Mouse (Mus musculus): ENCODE measurements around the gene Aimp1. TPM values are rescaled to one million over a fixed set of nuclear protein-coding genes. Genes with fewer than 3 reads are reported as not detected.

Gene Aimp1
- polyA plus RNA-seq, 2 experiments: 89.1 to 90.4 TPM

DNA sequence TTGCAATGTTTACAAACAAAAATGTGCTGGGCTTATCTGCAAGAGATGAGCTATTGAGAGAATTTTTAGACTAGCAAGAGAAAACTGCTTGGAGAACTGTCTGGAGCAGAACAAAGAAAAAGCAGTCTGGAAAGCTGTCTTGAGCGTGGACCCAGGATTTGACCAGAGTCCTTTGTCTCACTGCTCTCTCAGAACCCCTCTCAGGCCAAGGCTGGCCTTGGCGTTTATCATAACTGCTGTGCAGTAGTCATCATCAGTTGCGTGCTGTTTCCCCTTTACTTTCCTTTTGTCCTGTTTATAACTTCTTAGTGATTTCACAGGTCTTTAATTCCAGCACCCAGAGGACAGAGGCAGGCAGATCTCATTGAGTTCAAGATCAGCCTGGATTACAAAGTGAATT lies 20.0 kb upstream of the Aimp1 start:
- no peak for ATAC-seq (ENCODE audit: low FRiP score, low read depth)
- TF ChIP-seq POLR2A (IDR thresholded peaks at IDR 0.05; ENCODE audit: borderline replicate concordance, extremely low read depth, insufficient read depth, insufficient read length): no peak
- H3K4me3 ChIP-seq (replicated peaks; ENCODE audit: low read length): no peak overlapping the region

DNA sequence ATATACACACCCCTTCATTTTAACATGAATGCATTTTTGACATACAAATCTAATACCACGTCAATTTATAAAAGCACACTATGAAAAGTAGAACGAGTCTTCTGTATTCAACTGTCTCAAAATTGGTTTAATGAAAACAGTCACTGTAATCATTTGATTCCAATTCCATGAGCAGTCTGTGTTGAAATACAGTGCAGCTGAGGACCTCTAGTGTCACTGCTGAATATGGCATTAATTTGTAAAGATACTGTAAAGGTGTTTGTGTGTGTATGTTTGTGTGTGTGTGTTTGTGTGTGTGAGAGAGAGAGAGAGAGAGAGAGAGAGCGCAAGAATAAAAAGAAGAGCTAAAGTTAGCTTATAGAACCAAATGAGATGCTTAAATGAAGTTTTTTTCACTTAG lies 17.2 kb upstream of the Aimp1 start:
- no peak overlapping the region for H3K27ac ChIP-seq (replicated peaks; ENCODE audit: low read depth, low read length)
- no peak overlapping the region for H3K9ac ChIP-seq (ENCODE audit: low read depth, low read length, severe bottlenecking)
- no peak for TF ChIP-seq POLR2A (IDR thresholded peaks at IDR 0.05; ENCODE audit: borderline replicate concordance, extremely low read depth, insufficient read depth, insufficient read length)
- no peaks in the 10 kb centered on the region for H3K4me1 ChIP-seq (ENCODE audit: control insufficient read depth, insufficient read depth, low read length)
- H3K4me2 ChIP-seq (replicated peaks; ENCODE audit: low read depth, low read length, severe bottlenecking): no peak overlapping the region
- ATAC-seq (ENCODE audit: low FRiP score, low read depth) (no peak; the same call in 1 of the 2 replicates), DNase-seq (ENCODE audit: low spot score) (peak; percentile 46)
- H3K4me3 ChIP-seq (replicated peaks; ENCODE audit: low read length): no peak overlapping the region
- no peaks in the 10 kb centered on the region for H3K9me3 ChIP-seq (ENCODE audit: control insufficient read depth, low read length)
- peaks cover 12% of the 10 kb centered on the region for H3K36me3 ChIP-seq (ENCODE audit: control insufficient read depth, insufficient read depth, low read length)
- 68% methylated on average over 3 of the region's 3 CpGs for WGBS
- H3K27me3 ChIP-seq (ENCODE audit: control insufficient read depth, insufficient read depth, low read length): no peaks in the 10 kb centered on the region

More for the DNA sequence above, 20.0 kb upstream of the Aimp1 start:
- Histone ChIP-seq H3K36me3 (ENCODE audit: control insufficient read depth, insufficient read depth, low read length) (peaks cover 11% of the 10 kb centered on the region), H3K4me2 (replicated peaks; ENCODE audit: low read depth, low read length, severe bottlenecking) (no peak overlapping the region), H3K27me3 (ENCODE audit: control insufficient read depth, insufficient read depth, low read length) (no peaks in the 10 kb centered on the region), H3K27ac (replicated peaks; ENCODE audit: low read depth, low read length) (no peak overlapping the region), H3K9me3 (ENCODE audit: control insufficient read depth, low read length) (no peaks in the 10 kb centered on the region), H3K4me1 (ENCODE audit: control insufficient read depth, insufficient read depth, low read length) (no peaks in the 10 kb centered on the region), H3K9ac (ENCODE audit: low read depth, low read length, severe bottlenecking) (no peak overlapping the region)
- 83% methylated on average over 3 of the region's 3 CpGs for WGBS
- no peak for DNase-seq (ENCODE audit: low spot score)

DNA sequence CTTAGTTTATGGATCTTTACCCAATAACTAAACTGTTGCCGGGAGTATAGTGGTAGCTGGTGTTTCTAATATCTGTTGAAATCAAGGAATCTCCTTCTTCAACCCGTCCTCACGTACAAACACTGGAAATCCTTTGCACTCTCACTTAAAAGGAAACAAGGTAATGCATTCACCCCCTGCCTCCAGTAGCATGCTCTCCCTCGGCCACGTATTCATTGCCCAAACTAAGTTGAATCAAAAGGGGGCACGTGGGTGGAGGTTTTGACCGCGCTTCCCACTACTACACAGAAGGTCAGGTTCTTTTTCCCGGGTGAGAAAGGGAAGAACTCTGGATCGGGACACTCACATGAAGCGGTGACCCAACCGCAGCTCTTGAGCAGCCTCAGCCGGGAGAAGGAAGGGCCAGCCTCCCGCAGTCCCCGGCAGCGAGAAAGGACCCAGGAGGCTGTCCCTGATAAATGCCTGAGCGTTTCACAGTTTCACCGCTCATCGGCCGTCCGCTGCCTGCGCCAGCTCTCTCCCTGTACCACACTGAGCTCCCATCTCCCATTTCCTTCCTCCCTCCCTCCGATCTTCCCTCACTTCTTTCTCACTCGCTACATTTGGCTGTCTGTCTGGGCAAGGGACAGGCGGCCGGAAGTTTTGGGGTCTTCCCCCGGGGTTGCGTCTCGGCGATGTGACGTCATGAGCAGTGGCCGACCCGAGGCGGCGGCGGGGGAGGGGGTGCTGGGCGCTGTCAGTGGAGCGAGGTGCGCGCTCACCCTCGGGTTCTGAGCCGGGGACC lies 531 bp downstream of the Aimp1 start, which contains the start of gene Tbck:
Gene Tbck (plus strand): TSS at position 698 of the 784 bp plus-strand sequence.
- Histone ChIP-seq H3K9me3 (ENCODE audit: control insufficient read depth, low read length) (no peaks in the 10 kb centered on the region), H3K4me2 (replicated peaks; ENCODE audit: low read depth, low read length, severe bottlenecking) (peak within 1 kb of the TSS; percentile 63), H3K9ac (ENCODE audit: low read depth, low read length, severe bottlenecking) (peak within 1 kb of the TSS; percentile 92), H3K36me3 (ENCODE audit: control insufficient read depth, insufficient read depth, low read length) (peaks cover 16% of the 10 kb centered on the region), H3K4me1 (ENCODE audit: control insufficient read depth, insufficient read depth, low read length) (peaks cover 6% of the 10 kb centered on the region; the same call in 1 of the 2 replicates), H3K4me3 (replicated peaks; ENCODE audit: low read length) (peak within 1 kb of the TSS; percentile 77), H3K27ac (replicated peaks; ENCODE audit: low read depth, low read length) (peak within 1 kb of the TSS; percentile 96), H3K27me3 (ENCODE audit: control insufficient read depth, insufficient read depth, low read length) (no peaks in the 10 kb centered on the region)
- WGBS: under 1% methylated on average over 32 of the region's 42 CpGs
- 0 out of 2 replicates have a peak, but pooled peaks have one; percentile 57 for TF ChIP-seq POLR2A (IDR thresholded peaks at IDR 0.05; ENCODE audit: borderline replicate concordance, extremely low read depth, insufficient read depth, insufficient read length)
- DNase-seq (ENCODE audit: low spot score) (peak; percentile 92), ATAC-seq (ENCODE audit: low FRiP score, low read depth) (peak; percentile 98)

DNA sequence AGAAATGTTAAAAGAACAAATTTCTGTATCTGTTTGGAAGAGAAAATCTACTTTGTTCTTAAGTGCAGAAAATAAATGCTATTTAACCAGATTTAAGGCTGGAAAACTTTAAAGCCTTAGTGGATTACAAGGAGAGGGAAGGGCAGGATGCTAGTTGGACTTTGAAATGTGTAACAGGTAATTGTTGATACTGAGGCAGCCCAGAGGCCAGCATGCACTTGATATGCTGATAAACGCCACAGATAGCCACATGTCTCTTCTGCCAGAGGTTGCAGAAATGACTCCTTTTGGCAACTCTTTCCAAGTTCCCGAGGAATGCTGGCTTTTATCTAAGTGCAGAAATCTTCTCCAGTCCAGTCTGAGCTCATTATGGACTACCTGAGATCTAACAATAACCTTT lies 6.7 kb downstream of the Aimp1 start:
- TF ChIP-seq POLR2A (IDR thresholded peaks at IDR 0.05; ENCODE audit: borderline replicate concordance, extremely low read depth, insufficient read depth, insufficient read length): no peak
- H3K4me3 ChIP-seq (replicated peaks; ENCODE audit: low read length): no peak overlapping the region
- no peak overlapping the region for H3K4me2 ChIP-seq (replicated peaks; ENCODE audit: low read depth, low read length, severe bottlenecking)
- ATAC-seq (ENCODE audit: low FRiP score, low read depth): no peak
- no peak overlapping the region for H3K9ac ChIP-seq (ENCODE audit: low read depth, low read length, severe bottlenecking)
- no peak overlapping the region for H3K27ac ChIP-seq (replicated peaks; ENCODE audit: low read depth, low read length)
- WGBS: 83% methylated on average over 2 of the region's 2 CpGs
- H3K4me1 ChIP-seq (ENCODE audit: control insufficient read depth, insufficient read depth, low read length): 0 out of 2 replicates have a peak, but pooled peaks cover under 1% of the 10 kb centered on the region
- H3K36me3 ChIP-seq (ENCODE audit: control insufficient read depth, insufficient read depth, low read length): peaks cover 27% of the 10 kb centered on the region
- H3K27me3 ChIP-seq (ENCODE audit: control insufficient read depth, insufficient read depth, low read length): no peaks in the 10 kb centered on the region
- DNase-seq (ENCODE audit: low spot score): no peak
- H3K9me3 ChIP-seq (ENCODE audit: control insufficient read depth, low read length): no peaks in the 10 kb centered on the region

DNA sequence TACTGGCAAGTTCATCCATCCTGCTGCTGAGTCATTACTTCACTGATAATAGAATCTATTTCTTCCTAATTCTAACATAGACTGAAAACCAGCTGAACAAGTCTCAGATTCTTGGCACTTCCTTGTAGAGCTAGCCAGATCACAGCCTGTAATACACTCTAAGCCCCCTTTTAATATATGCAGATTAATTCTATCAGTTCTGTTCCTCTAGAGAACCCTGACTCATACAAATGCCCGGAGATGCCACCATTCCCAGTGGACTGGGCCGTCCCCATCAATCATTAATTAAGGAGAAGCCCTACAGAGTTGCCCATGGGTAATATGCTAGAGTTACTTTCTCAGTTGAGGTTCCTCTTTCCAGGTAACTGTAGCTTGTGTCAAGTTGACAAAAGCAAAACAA lies 28.2 kb downstream of the Aimp1 start:
- TF ChIP-seq POLR2A (IDR thresholded peaks at IDR 0.05; ENCODE audit: borderline replicate concordance, extremely low read depth, insufficient read depth, insufficient read length): no peak
- H3K4me3 ChIP-seq (replicated peaks; ENCODE audit: low read length): no peak overlapping the region
- ATAC-seq (ENCODE audit: low FRiP score, low read depth) (no peak), DNase-seq (ENCODE audit: low spot score) (no peak)
- H3K27ac ChIP-seq (replicated peaks; ENCODE audit: low read depth, low read length): no peak overlapping the region
- H3K27me3 ChIP-seq (ENCODE audit: control insufficient read depth, insufficient read depth, low read length): no peaks in the 10 kb centered on the region
- no peak overlapping the region for H3K4me2 ChIP-seq (replicated peaks; ENCODE audit: low read depth, low read length, severe bottlenecking)
- no peaks in the 10 kb centered on the region for H3K9me3 ChIP-seq (ENCODE audit: control insufficient read depth, low read length)
- H3K36me3 ChIP-seq (ENCODE audit: control insufficient read depth, insufficient read depth, low read length): peaks cover 25% of the 10 kb centered on the region
- H3K9ac ChIP-seq (ENCODE audit: low read depth, low read length, severe bottlenecking): no peak overlapping the region
- WGBS: 86% methylated on average over 2 of the region's 2 CpGs
- no peaks in the 10 kb centered on the region for H3K4me1 ChIP-seq (ENCODE audit: control insufficient read depth, insufficient read depth, low read length)
